Comparison of ENCODE assay signal across 10 mouse cellular contexts in genomic region chr2:160806091-160806521, GRCm38 (mm10).
DNase-seq lines count a peak whose midpoint lies in the region; ATAC-seq lines count a peak whose summit lies in the region.
"Had no signal": no experiment of that assay in that cellular context is flagged by ENCODE, and none has a peak within 500 bp of the region (broad histone marks: within the 10 kb centered on the region; RNA-seq: fewer than 3 reads in every experiment).

No protein-coding gene starts in this region.

- H3K4me3 ChIP-seq in heart, embryonic 10.5 days = no peak overlapping the region
- H3K4me3 ChIP-seq in midbrain, embryonic 15.5 days = no peak overlapping the region
- H3K4me3 ChIP-seq: embryonic facial prominence, embryonic 12.5 days; neural tube, embryonic 12.5 days had no signal

- H3K27me3 ChIP-seq in heart, embryonic 10.5 days (ENCODE audit: insufficient read depth, poor library complexity, severe bottlenecking) = no peaks in the 10 kb centered on the region
- H3K27me3 ChIP-seq in midbrain, embryonic 15.5 days (replicated peaks) = no peaks in the 10 kb centered on the region
- H3K27me3 ChIP-seq: embryonic facial prominence, embryonic 12.5 days; neural tube, embryonic 12.5 days had no signal

- H3K4me1 ChIP-seq in heart, embryonic 10.5 days = peaks cover 25% of the 10 kb centered on the region
- H3K4me1 ChIP-seq in midbrain, embryonic 15.5 days = no peaks in the 10 kb centered on the region

- no peak overlapping the region for H3K9ac ChIP-seq in midbrain, embryonic 15.5 days
- H3K9ac ChIP-seq: embryonic facial prominence, embryonic 12.5 days; neural tube, embryonic 12.5 days had no signal

- 28% methylated on average over 3 of the region's 3 CpGs for WGBS in heart, embryonic 10.5 days
- 65% methylated on average over 3 of the region's 3 CpGs for WGBS in midbrain, embryonic 15.5 days

- no peak for ATAC-seq in erythroid progenitor cell, adult 5-6 weeks (replicated peaks; ENCODE audit: low FRiP score, poor library complexity, severe bottlenecking)
- ATAC-seq in midbrain, embryonic 15.5 days (replicated peaks) = no peak

- DNase-seq in heart, adult 18-20 months = peak; percentile 88 to 90
- DNase-seq in heart, embryonic 10.5 days (ENCODE audit: low spot score) = no peak
- peak; percentile 93 for DNase-seq in adipocyte (ENCODE audit: low spot score)
- peak; percentile 35 for DNase-seq in gastrocnemius, postnatal 10 days
- peak; percentile 27 to 51 for DNase-seq in kidney, postnatal 4 days
- DNase-seq in testis, postnatal 10 days (ENCODE audit: low spot score) = peak; percentile 54

- no peak overlapping the region for H3K4me2 ChIP-seq in midbrain, embryonic 15.5 days
- H3K4me2 ChIP-seq: embryonic facial prominence, embryonic 12.5 days; neural tube, embryonic 12.5 days had no signal

- no peak overlapping the region for H3K27ac ChIP-seq in heart, embryonic 10.5 days
- H3K27ac ChIP-seq in midbrain, embryonic 15.5 days = no peak overlapping the region
- H3K27ac ChIP-seq: embryonic facial prominence, embryonic 12.5 days; neural tube, embryonic 12.5 days had no signal

- H3K36me3 ChIP-seq in heart, embryonic 10.5 days = no peaks in the 10 kb centered on the region
- no peaks in the 10 kb centered on the region for H3K36me3 ChIP-seq in midbrain, embryonic 15.5 days (replicated peaks)
- H3K36me3 ChIP-seq: embryonic facial prominence, embryonic 12.5 days; neural tube, embryonic 12.5 days had no signal

- H3K9me3 ChIP-seq in heart, embryonic 10.5 days = no peaks in the 10 kb centered on the region
- H3K9me3 ChIP-seq in midbrain, embryonic 15.5 days = no peaks in the 10 kb centered on the region
- H3K9me3 ChIP-seq: embryonic facial prominence, embryonic 12.5 days; neural tube, embryonic 12.5 days had no signal
